Mouse (Mus musculus): ENCODE measurements around the gene Sh3tc1.

Sh3tc1 gene

DNA sequence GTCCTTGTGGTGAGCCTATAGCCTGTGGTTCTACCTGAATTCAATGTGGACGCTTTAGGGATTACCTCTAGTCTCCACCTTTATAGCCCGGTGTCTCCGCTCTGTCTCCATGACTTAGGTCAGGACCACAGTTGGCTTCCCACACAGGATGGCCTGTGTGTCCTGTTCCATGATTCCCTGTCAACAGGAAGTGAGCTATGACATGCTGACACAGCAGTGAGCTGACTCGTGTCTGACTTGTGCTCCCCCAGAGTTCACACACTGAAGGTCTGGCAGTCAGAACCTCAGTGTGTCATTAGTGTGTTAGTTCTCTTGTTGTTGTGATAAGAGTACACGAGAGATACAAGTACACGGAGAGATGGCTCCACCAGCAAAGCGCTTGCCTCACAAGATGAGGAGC, 11.2 kb upstream of the Sh3tc1 start:
- no peak for DNase-seq

DNA sequence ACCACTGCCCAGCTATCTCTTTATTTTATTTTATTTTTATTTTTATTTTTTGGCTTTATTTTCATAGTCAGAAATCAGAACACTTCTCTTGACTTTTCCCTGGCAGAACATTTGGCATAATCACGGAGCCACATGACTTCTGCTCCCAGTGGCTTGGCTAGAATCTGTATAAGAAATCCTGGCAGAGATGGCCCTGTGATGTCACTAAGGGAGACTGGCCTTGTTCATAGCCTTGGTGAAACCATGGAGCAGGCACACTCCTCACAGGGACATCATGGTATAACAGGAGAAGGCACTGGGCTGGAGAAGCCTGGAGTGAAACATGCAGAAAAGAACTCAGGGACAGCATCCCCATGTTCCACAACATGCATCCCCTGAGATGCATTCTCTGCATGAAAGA, 10.2 kb upstream of the Sh3tc1 start:
- DNase-seq, result no peak

DNA sequence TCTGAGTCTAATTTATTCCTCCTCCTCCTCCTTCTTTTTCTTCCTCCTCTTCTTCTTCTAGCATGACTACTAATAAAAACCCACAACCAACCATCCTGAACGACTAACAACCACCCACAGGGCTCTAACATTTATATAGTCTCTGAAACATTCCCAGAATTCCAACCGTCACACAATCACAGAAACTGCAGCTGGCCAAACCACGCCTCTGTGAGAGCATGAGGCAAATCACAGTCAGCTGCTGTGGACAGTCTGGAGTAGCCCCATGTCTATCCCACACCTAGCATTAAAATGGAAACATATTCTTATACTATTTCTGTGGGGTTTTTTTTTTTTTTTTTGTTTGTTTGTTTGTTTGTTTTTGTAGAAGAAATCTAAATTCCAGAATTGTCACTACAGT, 9.6 kb upstream of the Sh3tc1 start:
- DNase-seq, result no peak

DNA sequence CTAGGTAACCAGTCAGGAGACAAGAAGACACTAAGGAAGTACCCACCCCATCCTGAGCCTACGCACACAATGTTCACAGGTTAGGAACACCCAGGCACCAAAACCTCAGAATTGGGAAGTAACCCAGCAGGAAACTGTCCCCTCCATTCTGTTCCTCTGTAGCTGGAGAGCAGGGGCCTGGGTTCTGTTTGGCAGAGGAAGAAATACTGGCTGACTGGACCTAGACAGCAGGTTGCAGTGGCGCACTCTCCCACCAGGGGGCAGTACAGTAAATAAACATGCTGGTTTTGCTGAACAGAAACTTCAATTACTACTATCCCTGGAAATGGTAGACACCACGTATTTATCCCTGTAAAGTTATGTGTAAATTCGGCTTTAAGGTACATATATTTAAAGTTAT, 7.1 kb upstream of the Sh3tc1 start:
- peak; percentile 80 to 93 for DNase-seq

DNA sequence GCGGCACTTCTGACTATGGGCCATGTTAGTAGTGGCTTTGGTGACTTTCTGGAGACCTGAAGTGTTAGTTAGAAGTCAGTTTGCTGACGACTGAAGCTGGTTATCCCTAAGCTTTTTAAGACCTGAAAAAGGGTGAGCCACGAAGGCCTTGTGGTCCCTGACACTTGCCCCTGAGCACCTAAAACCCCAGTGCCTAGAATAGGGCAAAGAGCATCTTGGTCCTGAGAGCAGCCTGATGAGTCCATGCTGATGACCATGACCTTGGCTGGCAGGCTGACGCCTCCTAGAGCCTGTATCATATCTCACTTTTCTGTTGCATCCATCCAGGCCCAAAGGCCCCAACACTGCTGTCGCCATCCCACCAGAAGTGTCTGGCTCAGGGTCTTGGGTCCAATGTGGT, 5.6 kb upstream of the Sh3tc1 start:
- DNase-seq, result no peak

DNA sequence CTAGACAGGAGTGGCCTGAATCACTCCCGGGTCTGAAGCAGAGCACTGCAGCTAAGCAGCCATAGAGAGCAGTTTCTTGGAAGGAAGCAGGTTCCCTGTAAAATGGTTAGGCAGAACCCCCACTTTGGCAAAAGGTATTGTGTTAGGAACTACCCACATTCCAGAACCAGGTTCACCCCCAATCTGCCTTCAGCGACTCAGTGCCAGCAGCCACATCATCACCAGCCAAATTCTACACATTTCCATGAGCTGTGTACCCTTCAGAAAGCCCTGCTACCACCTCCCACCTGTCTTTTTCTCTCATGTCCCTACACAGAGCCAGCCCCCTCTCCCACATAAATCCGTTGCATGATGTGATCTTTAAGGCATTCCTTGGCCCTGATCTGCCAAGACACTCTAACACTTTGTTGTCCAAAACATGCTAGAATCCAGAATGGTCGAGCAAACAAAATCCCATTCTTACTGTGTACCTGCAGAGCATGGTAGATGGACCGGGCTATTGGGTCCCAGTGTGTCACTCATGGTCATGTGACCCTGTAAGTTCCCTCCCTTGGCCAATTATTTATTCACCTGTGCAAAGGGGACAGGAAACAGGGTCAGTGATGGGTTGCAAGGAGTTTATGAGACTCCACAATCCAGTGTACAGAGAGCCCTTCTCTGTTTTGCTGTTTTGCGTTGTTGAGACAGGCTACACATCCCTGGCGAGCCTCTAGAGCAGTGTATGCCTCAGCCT, 4.4 kb upstream of the Sh3tc1 start:
- DNase-seq, result no peak

DNA sequence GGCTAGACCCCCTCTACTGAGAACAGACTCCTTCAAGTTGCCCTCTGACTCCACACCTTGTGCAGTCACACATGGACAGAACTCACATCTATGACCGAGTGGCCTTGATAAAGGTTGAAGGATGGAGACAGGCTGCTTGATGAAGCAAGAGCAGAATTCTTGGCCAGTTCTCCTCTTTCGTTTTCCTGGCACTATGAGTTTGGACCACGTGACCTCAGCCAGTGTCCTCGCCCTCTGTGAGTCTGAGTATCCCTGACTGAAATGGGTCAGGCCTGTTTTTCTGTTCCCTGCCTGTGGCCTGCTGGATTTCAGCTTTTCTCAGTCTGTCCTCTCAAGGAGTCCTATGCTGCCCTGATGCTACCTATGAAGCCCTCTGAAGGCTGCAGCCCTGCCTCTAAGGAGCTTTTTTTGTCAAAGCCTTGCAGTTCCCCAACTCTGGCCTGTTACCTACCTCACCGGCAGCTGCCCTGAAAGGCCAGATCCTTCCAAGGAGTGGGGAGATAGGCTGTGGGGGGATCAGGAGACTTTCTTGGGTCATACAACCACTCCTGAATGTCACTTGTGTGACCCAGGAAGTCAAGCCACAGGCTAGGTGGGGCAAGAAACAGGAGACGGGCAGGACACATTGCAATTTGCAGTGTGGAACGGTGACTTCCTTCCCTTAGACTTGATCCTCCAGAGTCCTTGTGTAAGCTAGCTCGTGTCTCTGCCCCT, 3.6 kb upstream of the Sh3tc1 start:
- peak; percentile 80 to 87 for DNase-seq

DNA sequence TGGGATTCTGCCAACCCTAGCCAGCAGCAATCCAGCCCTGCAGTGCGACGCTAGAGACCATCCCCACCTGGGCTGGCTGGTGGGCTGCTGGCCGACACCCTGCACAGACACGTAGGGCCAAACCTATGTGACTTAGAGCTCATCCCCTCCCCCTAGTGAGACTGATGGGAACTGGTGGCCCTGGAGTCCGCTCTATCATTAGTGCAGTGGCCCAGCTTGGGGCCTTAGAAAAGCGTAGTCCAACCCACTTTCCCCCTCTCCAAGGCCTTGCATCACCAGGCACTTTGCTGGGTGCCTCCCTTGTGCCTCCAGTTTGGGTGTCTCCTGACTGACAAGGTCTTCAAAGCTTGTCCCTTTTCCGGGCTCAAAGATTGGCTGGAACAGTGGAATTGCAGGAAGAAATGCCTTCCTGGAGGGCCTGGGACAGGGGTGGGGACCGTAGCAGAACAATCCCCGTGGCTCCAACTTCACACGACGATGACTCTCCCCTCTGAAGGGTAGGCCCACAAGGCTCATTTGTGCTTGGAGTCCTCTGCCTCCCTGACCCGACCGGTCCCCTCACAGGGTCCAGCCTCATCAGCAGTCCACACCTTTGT, 1.5 kb upstream of the Sh3tc1 start:
- DNase-seq, result no peak

DNA sequence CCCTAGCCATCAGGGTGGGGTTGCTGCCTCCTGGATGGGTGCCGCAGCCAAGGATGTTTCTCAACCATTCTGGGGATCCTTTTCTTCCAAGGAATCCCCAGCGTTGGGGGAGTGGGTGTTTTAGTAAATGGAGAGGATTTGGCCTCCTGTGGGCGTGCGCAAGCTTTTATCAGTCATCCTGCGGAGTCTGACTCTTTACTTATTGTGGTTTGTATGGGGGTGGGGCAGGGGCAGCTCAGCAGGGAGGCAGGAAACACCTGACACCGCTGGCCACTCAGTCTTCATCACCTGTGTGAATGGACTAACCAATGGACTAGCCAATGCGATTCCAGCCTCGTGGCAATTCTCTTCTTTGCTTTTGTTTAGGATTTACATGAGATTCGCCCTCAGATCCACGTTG, 929 bp upstream of the Sh3tc1 start:
- no peak for DNase-seq

DNA sequence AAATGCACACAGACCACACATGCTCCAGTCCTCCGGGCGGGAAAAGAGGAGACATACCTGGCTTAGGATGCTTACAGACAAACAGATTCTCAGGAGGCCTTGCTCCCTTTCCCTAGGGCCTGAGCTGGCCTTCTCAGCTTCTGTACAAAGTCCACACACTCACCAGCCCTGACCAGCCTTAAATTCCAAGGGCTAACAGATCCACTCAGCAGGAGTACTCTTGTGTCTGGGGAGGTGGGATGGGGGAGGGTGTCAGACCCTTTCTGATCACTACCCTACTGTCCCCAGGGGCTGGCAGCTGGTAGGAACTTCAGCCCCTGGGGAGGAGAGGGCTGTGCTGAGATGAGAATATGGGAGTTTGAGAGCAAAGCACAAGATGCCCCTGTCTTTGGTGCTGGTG, 782 bp downstream of the Sh3tc1 start:
- DNase-seq, result peak; percentile 57 to 83

DNA sequence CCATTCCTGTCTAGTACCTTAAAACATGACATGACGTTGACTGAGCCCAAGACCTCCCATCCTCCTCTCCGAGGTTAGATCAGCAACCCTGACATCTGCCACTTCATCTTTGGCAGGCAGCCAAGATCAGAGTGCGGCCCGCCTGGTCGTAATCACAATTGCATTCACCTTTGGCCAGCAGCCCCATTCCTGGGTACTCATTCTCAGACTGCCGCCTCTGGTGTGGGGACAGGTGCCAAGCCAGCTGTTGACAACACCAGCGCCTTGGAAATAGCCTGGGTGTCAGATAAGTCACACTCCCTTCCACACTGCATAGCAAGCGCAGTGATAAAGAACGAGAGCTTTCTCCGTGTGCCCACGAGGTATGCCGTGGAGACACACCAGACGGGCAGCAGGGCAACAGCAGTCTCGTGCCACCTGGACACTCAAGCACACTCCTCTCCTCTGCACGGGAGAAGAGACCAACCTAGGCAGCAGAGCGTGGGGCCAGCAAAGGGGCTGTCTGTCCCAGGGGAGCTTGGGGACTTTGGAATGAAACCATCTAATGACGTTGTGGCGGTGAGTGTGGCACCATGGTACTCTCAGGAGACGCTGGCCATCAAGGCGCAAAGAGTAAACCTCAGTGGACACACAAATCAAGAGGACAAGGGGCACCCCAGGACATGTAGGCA, 2.4 kb downstream of the Sh3tc1 start:
- DNase-seq, result peak; percentile 86 to 91

DNA sequence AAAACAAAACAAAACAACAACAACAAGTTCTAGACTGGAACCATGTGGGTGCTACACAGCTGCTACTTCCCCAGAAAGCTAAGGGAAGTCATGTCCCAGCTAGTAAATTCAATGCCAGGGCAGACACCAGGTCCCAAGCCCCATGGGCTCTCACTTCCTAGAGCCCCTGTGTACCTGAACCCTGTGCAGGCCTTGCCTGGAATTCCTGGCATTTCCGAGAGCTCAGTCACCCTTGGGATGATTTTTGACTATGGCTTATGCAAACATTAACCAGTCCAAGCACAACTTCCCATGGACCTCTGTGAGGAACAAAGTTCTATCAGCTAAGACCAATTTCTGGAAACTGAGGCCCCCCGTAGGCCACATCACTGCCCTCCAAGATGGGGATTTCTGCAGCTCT, 6.3 kb downstream of the Sh3tc1 start:
- peak; percentile 69 to 80 for DNase-seq

DNA sequence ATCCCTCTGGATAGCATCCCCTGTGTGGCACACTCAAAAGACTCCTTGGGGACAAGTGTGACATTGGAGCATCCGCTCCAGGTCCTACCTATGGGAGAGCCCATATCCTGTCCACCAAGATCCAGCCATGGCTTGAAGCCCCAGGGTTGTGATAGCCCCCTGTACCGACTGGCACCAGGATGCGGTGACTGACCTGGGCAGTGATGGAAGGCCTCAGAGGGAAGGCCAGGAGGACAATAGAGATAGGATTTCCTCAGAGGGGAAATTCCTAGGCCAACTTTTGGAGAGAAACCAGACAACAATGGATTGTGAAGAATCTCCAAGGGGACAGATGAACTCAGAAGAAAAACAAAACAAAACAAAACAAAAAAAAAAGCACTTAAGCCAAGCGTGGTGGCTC, 8.8 kb downstream of the Sh3tc1 start:
- no peak for DNase-seq

DNA sequence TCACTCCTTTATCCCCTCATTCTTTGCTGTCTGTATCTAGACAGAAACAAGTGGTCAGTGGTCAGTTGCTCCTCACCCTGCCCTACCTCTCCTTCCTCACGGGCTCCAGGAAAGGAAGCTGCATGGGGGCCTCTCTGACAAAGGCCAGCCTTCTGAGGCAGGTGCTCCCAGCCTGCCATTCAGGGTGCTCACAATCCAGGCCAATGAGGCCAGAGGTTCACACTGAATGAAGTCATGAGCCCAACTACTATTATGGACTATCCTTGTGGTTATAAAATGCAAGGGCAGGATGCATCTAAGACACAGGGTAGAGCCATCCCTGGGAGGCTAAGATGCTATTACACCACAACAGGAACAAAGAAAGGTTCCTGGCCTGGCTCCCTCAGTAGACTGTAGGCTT, 9.2 kb downstream of the Sh3tc1 start:
- no peak for DNase-seq

DNA sequence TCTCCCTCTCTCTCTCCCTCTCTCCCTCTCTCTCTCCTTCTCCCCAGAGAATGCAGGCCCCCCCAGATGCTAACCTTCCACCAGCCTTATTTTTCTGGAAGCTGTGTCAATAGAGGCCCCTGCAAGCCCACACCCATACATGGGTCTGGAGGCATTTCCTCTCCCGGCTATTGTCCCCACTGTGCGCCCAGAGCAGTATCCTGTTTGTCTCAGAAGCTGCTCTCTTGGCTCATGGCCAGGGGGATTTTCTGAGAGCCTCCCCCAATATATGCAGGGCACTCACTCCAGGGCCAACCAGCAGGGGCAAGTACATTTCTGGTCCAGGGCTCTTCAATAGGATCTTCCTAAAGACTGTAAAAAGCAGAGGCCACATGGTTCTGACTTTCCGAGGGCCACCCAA, 9.9 kb downstream of the Sh3tc1 start:
- peak; percentile 85 to 88 for DNase-seq

DNA sequence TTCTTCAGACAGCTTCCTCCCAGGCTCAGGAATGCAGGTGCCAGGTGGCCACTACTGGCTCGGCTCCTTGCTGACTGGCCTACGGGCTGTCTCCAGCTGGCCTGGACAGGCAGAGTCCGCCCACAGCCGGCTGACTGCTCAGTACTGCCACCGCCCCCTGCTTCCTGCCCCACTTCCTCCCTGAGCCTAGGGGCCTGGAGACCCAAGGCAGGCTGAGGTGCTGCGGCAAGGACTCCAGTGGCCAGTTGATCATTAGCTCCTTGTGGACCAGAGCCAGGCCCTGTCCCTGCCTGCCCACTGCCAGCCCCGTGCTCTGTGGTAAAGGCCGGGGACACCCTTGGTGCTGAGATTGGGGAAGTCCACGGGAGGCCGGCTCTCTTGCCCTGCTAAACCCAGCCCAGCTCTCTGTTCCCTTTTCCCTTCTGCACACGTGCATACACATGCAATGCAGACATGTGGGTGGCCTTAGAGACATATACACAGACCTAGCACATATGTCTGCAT, 10.8 kb downstream of the Sh3tc1 start:
- DNase-seq, result peak; percentile 95 to 99

DNA sequence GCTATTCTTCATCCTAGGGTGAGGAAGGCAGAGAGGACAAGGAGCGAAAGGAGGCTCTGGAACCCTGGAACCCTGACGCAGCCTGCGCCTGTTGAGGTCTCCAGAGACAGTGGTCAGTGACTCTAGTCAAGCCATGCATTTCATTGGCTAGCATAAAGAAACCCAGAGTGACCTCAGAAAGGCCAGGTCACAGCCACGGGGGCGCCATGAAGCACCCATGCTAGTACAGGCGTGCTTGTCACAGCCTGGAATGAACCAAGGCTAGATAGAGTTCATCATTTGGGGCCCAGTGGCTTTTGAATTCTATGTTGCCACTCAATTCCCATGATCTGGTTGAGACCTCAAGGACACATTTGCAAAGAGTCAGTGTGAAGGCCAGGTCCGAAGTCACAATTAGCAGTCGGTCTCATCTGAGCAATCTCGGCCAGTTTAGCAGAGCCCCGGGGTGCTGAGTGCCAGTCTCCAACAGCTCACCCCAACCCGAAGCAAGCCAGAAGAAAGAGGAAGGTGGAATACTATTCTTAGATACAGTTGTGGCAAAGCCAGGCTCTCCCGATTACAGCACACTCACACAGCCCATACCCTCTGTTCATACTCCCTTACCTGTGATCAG, 11.3 kb downstream of the Sh3tc1 start:
- peak; percentile 26 to 63 for DNase-seq

DNA sequence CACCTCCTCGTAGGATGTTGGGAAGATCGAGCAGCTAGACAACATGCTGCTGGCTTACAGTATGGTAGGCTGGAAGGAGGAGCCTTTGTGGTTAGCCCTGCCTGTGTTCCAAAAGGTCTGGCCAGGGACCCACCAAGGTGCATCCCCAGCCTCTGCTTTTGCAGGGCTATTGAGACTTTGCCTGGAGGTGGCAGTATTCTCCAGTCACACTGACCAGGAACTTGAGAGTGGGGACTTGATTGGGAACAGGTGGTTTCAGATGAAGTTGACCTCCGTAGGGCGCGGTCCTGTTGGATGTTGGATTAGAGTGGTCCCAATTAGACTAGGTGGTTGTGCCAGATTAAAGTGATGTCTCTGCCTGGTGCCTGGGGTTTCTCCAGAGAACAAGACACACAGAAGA, 12.3 kb downstream of the Sh3tc1 start:
- peak; percentile 51 to 66 for DNase-seq

DNA sequence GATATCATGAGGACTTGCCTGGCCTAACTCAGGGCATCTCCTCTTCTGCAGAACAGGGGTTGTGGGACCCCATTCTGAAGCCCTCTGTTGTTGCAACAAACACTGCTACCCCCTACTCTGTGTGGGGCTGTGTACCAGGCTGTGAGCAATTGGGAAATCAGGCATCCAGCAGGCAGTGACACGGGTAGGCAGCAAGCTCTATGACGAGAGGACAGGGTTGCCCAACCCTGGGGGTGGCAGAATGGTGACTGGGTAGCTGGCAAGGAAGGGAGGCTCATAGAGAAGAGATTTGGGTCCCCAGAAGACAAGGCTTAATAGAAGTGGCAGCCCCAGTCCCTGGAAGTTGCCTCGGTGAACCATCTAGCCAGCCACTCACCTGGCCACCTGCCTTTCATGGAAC, 13.9 kb downstream of the Sh3tc1 start:
- no peak for DNase-seq

DNA sequence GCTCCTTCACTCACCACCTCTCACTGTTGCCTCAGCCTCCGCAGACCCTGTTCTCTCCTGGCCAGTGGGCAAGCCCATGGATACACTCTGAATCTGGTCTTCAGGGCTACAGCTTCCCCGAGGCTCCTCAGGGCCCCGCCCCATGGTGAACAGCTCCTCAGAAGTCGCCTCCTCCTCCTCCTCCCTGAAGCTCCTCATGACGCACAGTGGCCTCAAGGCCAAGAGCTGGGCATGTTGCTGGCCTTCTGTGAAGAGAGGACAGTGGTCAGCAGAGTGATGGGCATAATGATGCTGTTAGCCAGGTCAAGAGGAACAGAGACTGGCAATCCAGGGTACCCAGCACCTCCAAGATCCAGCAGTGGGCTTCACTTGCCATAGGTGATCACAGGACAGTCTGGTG, 15.9 kb downstream of the Sh3tc1 start:
- no peak for DNase-seq

DNA sequence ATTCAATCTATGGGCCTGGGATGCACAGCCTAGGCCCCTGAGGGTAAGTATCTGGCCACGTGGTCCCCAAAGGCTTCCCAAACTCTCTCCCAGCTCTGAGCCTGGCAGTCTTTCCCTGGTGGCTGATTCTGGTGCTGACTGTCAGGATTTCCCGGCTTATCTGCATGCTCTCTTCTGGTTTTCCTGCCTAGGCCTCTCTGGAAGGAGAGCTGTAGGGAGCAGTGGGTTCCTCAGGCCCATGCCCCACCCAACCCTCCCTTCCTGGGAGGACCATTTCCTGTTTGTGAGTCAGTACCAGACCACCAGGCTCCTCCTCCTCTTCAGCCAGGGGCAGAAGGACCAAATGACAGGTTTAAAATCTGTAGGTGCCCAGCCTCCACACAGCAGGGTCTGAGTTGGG, 17.1 kb downstream of the Sh3tc1 start:
- peak in 1 of 2 experiments; percentile 60 for DNase-seq

DNA sequence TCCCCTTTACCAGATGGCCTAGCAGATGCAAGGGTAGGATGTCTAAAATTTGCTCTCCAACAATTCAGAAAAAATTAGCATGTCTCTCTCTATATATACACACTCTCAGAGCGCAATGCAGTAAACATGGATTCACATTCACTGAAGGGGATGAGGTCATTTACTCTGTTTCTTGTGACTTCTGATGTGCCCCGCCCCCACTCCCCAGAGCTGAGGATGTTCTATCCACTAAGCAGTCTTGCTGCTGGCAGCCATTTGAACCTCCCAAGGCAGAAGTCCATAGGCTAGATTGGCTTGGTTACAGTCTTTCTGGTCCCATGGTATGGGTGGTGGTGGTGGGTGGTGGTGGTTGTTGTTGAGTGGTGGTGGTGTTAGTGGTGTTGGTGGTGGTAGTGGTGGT, 17.9 kb downstream of the Sh3tc1 start:
- DNase-seq, result no peak

DNA sequence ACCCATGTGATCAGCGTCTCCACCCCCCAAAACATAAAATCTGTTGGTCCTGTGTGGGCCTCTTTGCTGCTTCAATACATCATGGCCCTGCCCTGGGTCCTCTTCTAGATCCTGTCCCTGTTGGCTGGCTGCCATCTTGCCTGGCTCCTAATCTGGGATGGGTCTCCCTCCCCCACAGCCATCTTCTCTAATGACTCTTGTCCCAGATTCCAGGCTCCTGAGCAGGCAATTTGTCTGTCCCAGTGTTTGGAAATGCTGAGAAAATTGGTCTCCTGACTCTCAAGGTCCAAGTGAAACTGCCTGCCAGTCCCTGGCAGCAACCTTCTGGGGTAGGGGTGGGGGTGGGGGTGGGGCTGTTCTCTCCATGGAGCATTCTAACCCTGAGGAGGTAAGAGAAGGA, 19.9 kb downstream of the Sh3tc1 start:
- DNase-seq, result peak; percentile 54 to 66

All from kidney, postnatal 25 days (tissue).